Mouse (Mus musculus): ENCODE data around the gene Krt28. TPM values are rescaled to one million over a fixed set of nuclear protein-coding genes. Genes with fewer than 3 reads are reported as not detected.

The Krt28 gene
- polyA plus RNA-seq, 1 experiment from 2014 or later = not detected

DNA sequence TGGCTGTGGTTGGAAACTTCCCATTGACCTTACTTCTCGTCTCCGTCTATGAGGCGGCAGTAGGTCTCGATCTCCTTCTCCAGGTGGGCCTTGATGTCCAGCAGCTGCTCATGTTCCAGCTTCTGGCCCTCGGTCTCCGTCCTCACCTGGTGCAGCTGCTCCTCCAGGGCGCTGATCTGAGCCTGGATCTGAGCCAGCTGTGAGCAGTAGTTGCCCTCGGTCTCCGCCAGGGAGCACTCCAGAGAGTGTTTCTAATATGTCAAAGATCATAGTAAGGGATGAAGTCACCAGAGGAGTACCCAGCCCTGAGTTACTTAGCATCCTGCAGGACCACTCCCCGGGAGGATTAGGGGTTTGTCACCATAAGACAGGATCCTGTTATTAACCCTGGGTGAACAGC, 7.9 kb downstream of the Krt28 start:
- Histone ChIP-seq H3K36me3 (no peaks in the 10 kb centered on the region), H3K9me3 (no peaks in the 10 kb centered on the region), H3K4me2 (no peak overlapping the region), H3K27ac (replicated peaks) (no peak overlapping the region), H3K4me3 (no peak overlapping the region), H3K9ac (no peak overlapping the region), H3K27me3 (replicated peaks) (peaks cover 41% of the 10 kb centered on the region), H3K4me1 (no peaks in the 10 kb centered on the region)
- no peak for ATAC-seq (ENCODE audit: extremely low read depth, insufficient number of reproducible peaks, low FRiP score, low TSS enrichment)
- 34% methylated on average over 10 of the region's 10 CpGs for WGBS

DNA sequence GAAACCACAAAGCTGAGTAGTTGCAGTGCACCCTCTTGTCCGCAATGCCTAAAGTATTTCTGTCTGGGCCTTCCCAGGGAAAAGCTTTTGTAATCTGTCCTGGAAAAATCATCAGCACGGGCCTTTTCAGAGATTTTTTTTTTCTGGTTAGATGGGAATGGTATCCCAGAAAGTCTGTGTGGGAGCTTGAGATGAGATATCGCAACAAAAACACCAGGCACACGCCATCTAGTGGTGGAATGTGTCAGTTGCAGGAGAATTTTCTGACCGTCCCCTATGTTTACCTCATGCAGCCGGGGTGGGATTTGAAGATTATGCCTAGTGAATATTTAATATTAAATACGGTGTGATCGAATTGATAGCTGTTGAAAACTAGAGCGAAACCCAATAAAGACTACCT, 10.3 kb downstream of the Krt28 start:
- Histone ChIP-seq H3K9me3 (no peaks in the 10 kb centered on the region), H3K4me2 (no peak overlapping the region), H3K9ac (no peak overlapping the region), H3K36me3 (no peaks in the 10 kb centered on the region), H3K27me3 (replicated peaks) (peaks cover 37% of the 10 kb centered on the region), H3K4me1 (no peaks in the 10 kb centered on the region), H3K4me3 (no peak overlapping the region), H3K27ac (replicated peaks) (no peak overlapping the region)
- 22% methylated on average over 9 of the region's 9 CpGs for WGBS
- ATAC-seq (ENCODE audit: extremely low read depth, insufficient number of reproducible peaks, low FRiP score, low TSS enrichment) = no peak

DNA sequence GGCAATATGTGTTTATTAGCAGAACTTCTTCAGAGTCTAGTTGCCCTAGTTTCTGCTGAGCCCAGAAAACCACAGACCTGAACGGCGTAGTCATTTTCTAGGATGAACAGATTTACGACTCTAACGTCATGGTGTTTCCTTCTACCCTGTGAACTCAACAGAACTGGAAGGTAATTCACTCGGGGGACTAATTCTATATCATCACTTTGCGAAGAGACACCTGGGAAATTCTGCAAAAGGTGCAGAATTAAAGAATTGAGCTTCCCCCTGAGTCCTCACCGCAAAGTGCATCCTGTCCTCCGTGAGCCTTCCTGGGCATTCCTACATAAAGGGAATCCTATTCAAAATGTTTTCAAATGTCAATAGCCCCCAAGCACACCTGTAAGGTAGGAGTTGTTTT, 13.3 kb downstream of the Krt28 start:
- H3K4me1 ChIP-seq = no peaks in the 10 kb centered on the region
- no peak overlapping the region for H3K27ac ChIP-seq (replicated peaks)
- 81% methylated on average over 8 of the region's 8 CpGs for WGBS
- no peak for ATAC-seq (ENCODE audit: extremely low read depth, insufficient number of reproducible peaks, low FRiP score, low TSS enrichment)
- no peak overlapping the region for H3K9ac ChIP-seq
- no peaks in the 10 kb centered on the region for H3K9me3 ChIP-seq
- H3K36me3 ChIP-seq = no peaks in the 10 kb centered on the region
- no peak overlapping the region for H3K4me2 ChIP-seq
- H3K27me3 ChIP-seq (replicated peaks) = peaks cover 18% of the 10 kb centered on the region
- no peak overlapping the region for H3K4me3 ChIP-seq

DNA sequence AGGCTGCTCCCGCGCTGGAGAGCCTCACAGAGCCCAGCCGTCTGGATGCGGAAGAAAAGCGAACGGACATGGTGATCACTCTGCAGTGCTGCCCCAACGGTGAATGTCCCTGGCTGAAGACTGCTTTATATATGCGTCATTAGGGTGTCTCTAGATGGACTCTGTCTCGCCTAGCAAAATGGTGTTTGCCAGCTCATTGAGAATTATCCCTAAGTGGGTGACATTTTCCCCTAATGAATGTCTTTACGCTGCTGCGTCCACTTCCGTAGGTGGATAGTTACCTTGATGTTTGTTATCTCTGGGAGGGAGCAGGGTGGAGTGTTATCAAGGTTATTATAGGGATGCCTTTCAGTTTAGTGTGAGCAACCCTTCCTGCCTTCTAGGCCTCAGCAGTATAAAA, 23.7 kb downstream of the Krt28 start, which contains the start of gene Krt27:
TSS of gene Krt27 (minus strand) at position 101 of the 400 bp plus-strand sequence.
- 71% methylated on average over 12 of the region's 12 CpGs for WGBS

DNA sequence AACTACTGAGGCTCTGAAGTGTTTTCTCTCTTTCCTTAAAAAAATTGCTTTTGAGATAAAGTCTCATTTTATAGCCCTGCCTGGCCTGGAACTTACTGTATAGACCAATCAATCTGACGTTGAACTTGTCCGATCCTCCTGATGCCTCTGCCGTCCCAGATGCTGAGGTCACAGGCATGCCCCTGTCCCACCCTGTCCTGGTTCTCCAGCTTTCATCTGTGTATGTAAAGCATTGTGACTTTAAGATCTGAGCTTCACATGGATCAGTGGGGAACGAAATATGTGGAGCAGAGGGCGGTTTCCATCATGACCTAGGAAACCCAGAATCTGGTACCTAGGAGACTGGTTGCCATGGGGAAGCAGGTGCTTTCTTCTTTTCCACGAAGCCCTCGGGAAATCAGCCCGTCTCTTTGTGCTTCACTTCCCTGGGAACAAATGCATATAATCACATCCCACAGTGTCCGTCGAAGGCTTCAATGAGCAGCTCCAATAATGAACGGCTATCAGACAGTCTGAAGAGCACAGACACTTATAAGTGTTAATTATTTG, 35.3 kb downstream of the Krt28 start:
- H3K9ac ChIP-seq = no peak overlapping the region
- no peak overlapping the region for H3K4me3 ChIP-seq
- H3K36me3 ChIP-seq = no peaks in the 10 kb centered on the region
- H3K9me3 ChIP-seq = no peaks in the 10 kb centered on the region
- H3K27me3 ChIP-seq (replicated peaks) = no peaks in the 10 kb centered on the region; the same call in 1 of the 2 replicates
- ATAC-seq (ENCODE audit: extremely low read depth, insufficient number of reproducible peaks, low FRiP score, low TSS enrichment) = no peak
- 75% methylated on average over 11 of the region's 11 CpGs for WGBS
- no peaks in the 10 kb centered on the region for H3K4me1 ChIP-seq
- H3K27ac ChIP-seq (replicated peaks) = no peak overlapping the region
- H3K4me2 ChIP-seq = no peak overlapping the region

More for the DNA sequence above, 23.7 kb downstream of the Krt28 start, which contains the start of gene Krt27:
- H3K4me3 ChIP-seq = no peak within 1 kb of the TSS
- no peaks in the 10 kb centered on the region for H3K9me3 ChIP-seq
- H3K9ac ChIP-seq = no peak within 1 kb of the TSS
- H3K27ac ChIP-seq (replicated peaks) = no peak within 1 kb of the TSS
- no peaks in the 10 kb centered on the region for H3K4me1 ChIP-seq
- H3K4me2 ChIP-seq = no peak within 1 kb of the TSS
- peaks cover 22% of the 10 kb centered on the region for H3K27me3 ChIP-seq (replicated peaks)
- ATAC-seq (ENCODE audit: extremely low read depth, insufficient number of reproducible peaks, low FRiP score, low TSS enrichment) = no peak
- H3K36me3 ChIP-seq = no peaks in the 10 kb centered on the region

DNA sequence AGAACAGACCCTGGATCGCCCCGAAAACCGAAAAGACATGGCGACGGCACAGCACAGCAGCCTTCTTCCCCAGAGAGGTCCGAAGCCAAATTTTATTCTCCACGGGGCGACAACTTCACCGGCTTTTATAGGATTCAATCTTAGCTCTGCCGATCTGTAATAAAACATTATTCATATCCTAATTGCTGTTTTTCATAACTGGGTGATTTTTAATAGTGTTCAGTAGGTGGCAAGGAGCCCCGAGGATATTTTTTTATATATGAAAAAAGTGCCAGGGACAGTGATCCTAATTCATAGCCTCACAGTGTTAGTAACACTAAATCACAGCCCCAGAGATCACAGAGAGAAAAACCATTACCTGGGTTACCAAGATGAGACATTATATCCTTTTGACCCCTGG, 36.8 kb downstream of the Krt28 start, which contains the start of gene Krt26:
TSS of gene Krt26 (minus strand) at position 101 of the 400 bp plus-strand sequence.
- WGBS = 85% methylated on average over 11 of the region's 11 CpGs
- ATAC-seq (ENCODE audit: extremely low read depth, insufficient number of reproducible peaks, low FRiP score, low TSS enrichment) = no peak
- no peak within 1 kb of the TSS for H3K27ac ChIP-seq (replicated peaks)

DNA sequence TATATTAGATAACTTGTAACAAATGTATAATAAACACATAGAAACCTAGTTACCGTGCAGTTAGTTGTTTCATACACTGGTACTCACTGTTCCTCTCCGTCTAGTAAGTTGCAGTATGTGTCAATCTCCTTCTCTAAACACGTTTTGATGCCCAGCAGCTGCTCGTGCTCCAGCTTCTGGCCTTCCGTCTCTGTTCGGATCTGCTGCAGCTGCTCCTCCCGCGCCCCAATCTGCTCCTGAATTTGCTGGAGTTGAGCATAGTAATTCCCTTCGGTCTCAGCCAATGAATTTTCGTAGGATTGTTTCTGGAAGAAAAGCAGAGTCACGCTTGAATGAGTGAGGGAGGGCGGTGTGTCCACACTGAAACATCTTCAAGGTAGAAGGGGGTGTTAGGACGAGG, 41.3 kb downstream of the Krt28 start:
- Histone ChIP-seq H3K4me2 (no peak overlapping the region), H3K36me3 (no peaks in the 10 kb centered on the region), H3K4me1 (no peaks in the 10 kb centered on the region), H3K27me3 (replicated peaks) (no peaks in the 10 kb centered on the region), H3K4me3 (no peak overlapping the region), H3K27ac (replicated peaks) (no peak overlapping the region), H3K9ac (no peak overlapping the region), H3K9me3 (no peaks in the 10 kb centered on the region)
- ATAC-seq (ENCODE audit: extremely low read depth, insufficient number of reproducible peaks, low FRiP score, low TSS enrichment) = no peak
- 70% methylated on average over 13 of the region's 13 CpGs for WGBS

More for the DNA sequence above, 36.8 kb downstream of the Krt28 start, which contains the start of gene Krt26:
- H3K4me1 ChIP-seq = no peaks in the 10 kb centered on the region
- H3K4me2 ChIP-seq = no peak within 1 kb of the TSS
- H3K9me3 ChIP-seq = no peaks in the 10 kb centered on the region
- H3K36me3 ChIP-seq = no peaks in the 10 kb centered on the region
- no peak within 1 kb of the TSS for H3K4me3 ChIP-seq
- H3K9ac ChIP-seq = no peak within 1 kb of the TSS
- no peaks in the 10 kb centered on the region; the same call in 1 of the 2 replicates for H3K27me3 ChIP-seq (replicated peaks)

DNA sequence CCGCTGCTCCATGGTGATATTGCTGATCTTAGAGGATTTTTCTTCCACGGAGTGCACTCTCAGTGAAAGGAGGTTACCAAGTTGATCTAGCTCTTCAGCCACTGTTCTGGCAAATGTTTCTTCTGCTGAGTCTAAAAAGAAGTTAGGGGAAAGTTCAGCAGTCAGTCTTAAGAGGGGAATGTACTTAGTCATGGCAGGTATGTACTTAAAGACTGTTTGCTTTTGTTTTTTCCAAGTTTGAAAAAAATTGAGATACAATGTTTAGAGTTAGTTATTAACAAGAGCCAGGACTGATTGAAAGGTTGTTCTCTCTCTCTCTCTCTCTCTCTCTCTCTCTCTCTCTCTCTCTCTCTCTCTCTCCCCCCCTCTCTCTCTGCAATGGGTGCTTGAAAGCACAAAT, 45.0 kb downstream of the Krt28 start:
- no peaks in the 10 kb centered on the region for H3K36me3 ChIP-seq
- no peaks in the 10 kb centered on the region for H3K9me3 ChIP-seq
- H3K9ac ChIP-seq = no peak overlapping the region
- no peaks in the 10 kb centered on the region for H3K4me1 ChIP-seq
- H3K4me2 ChIP-seq = no peak overlapping the region
- ATAC-seq (ENCODE audit: extremely low read depth, insufficient number of reproducible peaks, low FRiP score, low TSS enrichment) = no peak
- no peak overlapping the region for H3K4me3 ChIP-seq
- no peaks in the 10 kb centered on the region for H3K27me3 ChIP-seq (replicated peaks)
- WGBS = 49% methylated on average over 2 of the region's 2 CpGs
- H3K27ac ChIP-seq (replicated peaks) = no peak overlapping the region

DNA sequence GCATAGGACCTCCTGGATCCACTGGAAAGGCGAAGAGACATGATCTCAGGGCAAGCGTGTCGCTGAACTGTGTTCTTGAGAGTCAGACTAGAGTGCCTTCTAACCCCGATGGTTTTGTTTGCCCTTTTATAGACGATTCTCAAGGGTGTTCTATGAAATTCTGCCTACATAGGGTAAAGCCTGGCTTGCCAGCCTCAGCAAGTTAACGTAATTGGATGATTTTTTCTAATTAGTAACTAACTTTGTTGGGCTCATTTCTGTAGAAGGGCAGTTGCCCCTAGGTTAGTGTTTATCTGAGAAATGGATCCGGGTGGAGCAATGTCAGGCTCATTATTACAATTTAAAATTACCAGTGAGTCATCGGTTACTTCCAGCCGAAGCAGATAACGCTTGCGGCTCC, 51.9 kb downstream of the Krt28 start, which contains the start of gene Krt25:
TSS of gene Krt25 (minus strand) at position 101 of the 400 bp plus-strand sequence.
- Histone ChIP-seq H3K27me3 (replicated peaks) (peaks cover 3% of the 10 kb centered on the region; the same call in 1 of the 2 replicates), H3K36me3 (no peaks in the 10 kb centered on the region), H3K27ac (replicated peaks) (no peak within 1 kb of the TSS), H3K4me2 (no peak within 1 kb of the TSS), H3K9me3 (no peaks in the 10 kb centered on the region), H3K4me1 (0 out of 2 replicates have a peak, but pooled peaks cover 4% of the 10 kb centered on the region), H3K9ac (no peak within 1 kb of the TSS), H3K4me3 (no peak within 1 kb of the TSS)
- WGBS = 86% methylated on average over 11 of the region's 11 CpGs
- ATAC-seq (ENCODE audit: extremely low read depth, insufficient number of reproducible peaks, low FRiP score, low TSS enrichment) = no peak

DNA sequence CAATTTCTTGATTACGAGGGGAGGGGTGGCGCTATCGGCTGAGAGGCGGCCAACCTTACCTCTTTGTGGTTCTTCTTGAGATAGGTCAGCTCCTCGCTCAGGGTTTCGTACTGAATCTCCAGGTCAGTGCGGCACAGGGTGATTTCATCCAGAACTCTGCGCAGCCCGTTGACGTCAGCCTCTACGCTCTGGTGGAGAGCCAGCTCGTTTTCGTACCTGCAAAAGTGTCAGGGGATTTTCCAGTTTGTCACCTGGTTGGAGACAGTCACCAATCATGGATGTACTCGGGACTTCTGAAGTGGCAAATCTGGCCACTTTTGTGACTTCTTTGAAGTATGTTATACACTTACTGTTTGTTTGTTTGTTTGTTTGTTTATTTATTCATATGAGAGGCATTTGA, 53.6 kb downstream of the Krt28 start:
- Histone ChIP-seq H3K27me3 (replicated peaks) (peaks cover 7% of the 10 kb centered on the region; the same call in 1 of the 2 replicates), H3K4me1 (0 out of 2 replicates have a peak, but pooled peaks cover 4% of the 10 kb centered on the region), H3K36me3 (no peaks in the 10 kb centered on the region), H3K4me2 (no peak overlapping the region), H3K9me3 (no peaks in the 10 kb centered on the region), H3K9ac (no peak overlapping the region), H3K27ac (replicated peaks) (no peak overlapping the region), H3K4me3 (no peak overlapping the region)
- ATAC-seq (ENCODE audit: extremely low read depth, insufficient number of reproducible peaks, low FRiP score, low TSS enrichment) = no peak
- WGBS = 75% methylated on average over 14 of the region's 14 CpGs

DNA sequence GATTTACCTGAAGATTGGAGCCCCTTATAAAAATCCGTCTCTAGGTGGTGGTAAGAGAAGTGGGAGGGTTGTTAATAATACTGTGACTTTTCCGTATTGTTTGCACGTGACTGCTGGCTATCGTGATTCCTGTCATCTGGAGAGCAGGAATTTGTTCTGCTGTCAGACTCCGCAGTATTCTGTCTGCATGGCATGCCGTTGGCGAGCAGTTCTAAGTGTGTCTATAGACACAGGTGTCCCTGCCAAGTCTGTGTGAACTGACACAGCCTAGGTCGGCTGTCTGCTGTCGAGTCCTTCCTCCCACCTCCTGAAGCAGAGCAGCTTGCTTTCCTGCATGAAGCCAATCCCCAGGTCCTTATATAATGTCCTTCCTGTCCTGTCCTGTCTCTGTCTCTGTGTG, 55.6 kb downstream of the Krt28 start:
- H3K4me3 ChIP-seq = no peak overlapping the region
- H3K4me2 ChIP-seq = peak overlapping the region; percentile 40; the same call in 1 of the 2 replicates
- H3K36me3 ChIP-seq = no peaks in the 10 kb centered on the region
- H3K9me3 ChIP-seq = no peaks in the 10 kb centered on the region
- H3K4me1 ChIP-seq = 0 out of 2 replicates have a peak, but pooled peaks cover 4% of the 10 kb centered on the region
- no peak overlapping the region for H3K27ac ChIP-seq (replicated peaks)
- WGBS = 40% methylated on average over 9 of the region's 9 CpGs
- no peak for ATAC-seq (ENCODE audit: extremely low read depth, insufficient number of reproducible peaks, low FRiP score, low TSS enrichment)
- H3K9ac ChIP-seq = no peak overlapping the region
- peaks cover 11% of the 10 kb centered on the region; the same call in 1 of the 2 replicates for H3K27me3 ChIP-seq (replicated peaks)

DNA sequence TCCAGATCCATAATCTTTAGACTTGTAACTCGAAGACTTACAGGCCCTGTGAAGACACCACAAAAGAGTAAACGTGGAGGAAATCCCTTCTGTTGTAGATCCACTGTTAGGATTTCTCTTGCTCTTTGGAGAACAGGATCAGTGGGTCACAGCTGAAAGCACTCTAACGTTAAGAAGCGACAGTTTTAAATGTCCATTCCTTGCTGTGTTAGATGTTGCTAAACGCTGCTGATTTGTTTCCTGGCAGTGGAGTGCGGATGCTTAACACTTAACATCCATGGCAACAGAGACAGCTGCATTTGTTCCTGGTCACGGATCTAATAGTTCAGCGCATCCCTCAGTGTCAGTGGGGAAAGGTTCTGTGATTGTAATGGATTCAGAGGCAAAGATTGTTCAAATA, 58.2 kb downstream of the Krt28 start:
- no peak overlapping the region for H3K4me3 ChIP-seq
- 65% methylated on average over 8 of the region's 8 CpGs for WGBS
- H3K9ac ChIP-seq = no peak overlapping the region
- H3K27ac ChIP-seq (replicated peaks) = no peak overlapping the region
- no peak overlapping the region for H3K4me2 ChIP-seq
- no peaks in the 10 kb centered on the region for H3K36me3 ChIP-seq
- no peaks in the 10 kb centered on the region for H3K9me3 ChIP-seq
- H3K4me1 ChIP-seq = 0 out of 2 replicates have a peak, but pooled peaks cover 4% of the 10 kb centered on the region
- H3K27me3 ChIP-seq (replicated peaks) = 0 out of 2 replicates have a peak, but pooled peaks cover 8% of the 10 kb centered on the region
- ATAC-seq (ENCODE audit: extremely low read depth, insufficient number of reproducible peaks, low FRiP score, low TSS enrichment) = no peak
